Mouse (Mus musculus): ENCODE results near the gene Cadm1. TPM values are rescaled to one million over a fixed set of nuclear protein-coding genes. Genes with fewer than 3 reads are reported as not detected.

Gene Cadm1
- polyA plus RNA-seq, 1 experiment from 2014 or later: 6.4 TPM

GRCm38 (mm10) chr9:47744916-47745315 is 214.9 kb downstream of the Cadm1 start:
- H3K27ac ChIP-seq (replicated peaks): no peak overlapping the region
- H3K4me3 ChIP-seq (replicated peaks): no peak overlapping the region
- no peak overlapping the region for H3K4me2 ChIP-seq
- WGBS (ENCODE audit: insufficient replicate concordance): 59% methylated on average over 3 of the region's 3 CpGs
- no peak for ATAC-seq (ENCODE audit: insufficient read depth)
- H3K9ac ChIP-seq: no peak overlapping the region
- no peaks in the 10 kb centered on the region for H3K36me3 ChIP-seq (replicated peaks)
- no peaks in the 10 kb centered on the region for H3K4me1 ChIP-seq (replicated peaks)
- no peaks in the 10 kb centered on the region for H3K27me3 ChIP-seq
- H3K9me3 ChIP-seq (replicated peaks): no peaks in the 10 kb centered on the region

GRCm38 (mm10) chr9:47745716-47746115 is 215.7 kb downstream of the Cadm1 start:
- no peaks in the 10 kb centered on the region for H3K9me3 ChIP-seq (replicated peaks)
- no peak overlapping the region for H3K9ac ChIP-seq
- no peak overlapping the region for H3K27ac ChIP-seq (replicated peaks)
- H3K4me2 ChIP-seq: no peak overlapping the region
- H3K36me3 ChIP-seq (replicated peaks): no peaks in the 10 kb centered on the region
- H3K4me1 ChIP-seq (replicated peaks): no peaks in the 10 kb centered on the region
- WGBS (ENCODE audit: insufficient replicate concordance): 57% methylated on average over 7 of the region's 7 CpGs
- no peaks in the 10 kb centered on the region for H3K27me3 ChIP-seq
- no peak for ATAC-seq (ENCODE audit: insufficient read depth)
- H3K4me3 ChIP-seq (replicated peaks): no peak overlapping the region

- Histone ChIP-seq H3K9me3 (replicated peaks) (no peaks in the 10 kb centered on the region), H3K9ac (no peak overlapping the region), H3K27ac (replicated peaks) (no peak overlapping the region), H3K4me2 (no peak overlapping the region), H3K4me1 (replicated peaks) (no peaks in the 10 kb centered on the region), H3K27me3 (no peaks in the 10 kb centered on the region), H3K36me3 (replicated peaks) (no peaks in the 10 kb centered on the region), H3K4me3 (replicated peaks) (no peak overlapping the region)
- ATAC-seq (ENCODE audit: insufficient read depth): no peak
- 60% methylated on average over 5 of the region's 5 CpGs for WGBS (ENCODE audit: insufficient replicate concordance)
These were observed 219.2 kb downstream of the Cadm1 start for GRCm38 (mm10) chr9:47749160-47749559.

GRCm38 (mm10) chr9:47752516-47752915 is 222.5 kb downstream of the Cadm1 start:
- WGBS (ENCODE audit: insufficient replicate concordance): 54% methylated on average over 5 of the region's 5 CpGs
- Histone ChIP-seq H3K4me3 (replicated peaks) (no peak overlapping the region), H3K36me3 (replicated peaks) (no peaks in the 10 kb centered on the region), H3K4me2 (no peak overlapping the region), H3K4me1 (replicated peaks) (no peaks in the 10 kb centered on the region), H3K27ac (replicated peaks) (no peak overlapping the region), H3K9me3 (replicated peaks) (no peaks in the 10 kb centered on the region), H3K27me3 (no peaks in the 10 kb centered on the region), H3K9ac (no peak overlapping the region)
- ATAC-seq (ENCODE audit: insufficient read depth): no peak

- H3K4me2 ChIP-seq: no peak overlapping the region
These were observed 223.2 kb downstream of the Cadm1 start for GRCm38 (mm10) chr9:47753127-47753526.

GRCm38 (mm10) chr9:47755119-47755518 is 225.1 kb downstream of the Cadm1 start:
- Histone ChIP-seq H3K4me1 (replicated peaks) (no peaks in the 10 kb centered on the region), H3K27ac (replicated peaks) (no peak overlapping the region), H3K4me2 (no peak overlapping the region), H3K9ac (no peak overlapping the region), H3K36me3 (replicated peaks) (no peaks in the 10 kb centered on the region), H3K9me3 (replicated peaks) (no peaks in the 10 kb centered on the region), H3K27me3 (no peaks in the 10 kb centered on the region), H3K4me3 (replicated peaks) (no peak overlapping the region)
- no peak for ATAC-seq (ENCODE audit: insufficient read depth)
- WGBS (ENCODE audit: insufficient replicate concordance): 69% methylated on average over 12 of the region's 12 CpGs

More at GRCm38 (mm10) chr9:47753127-47753526, 223.2 kb downstream of the Cadm1 start:
- 69% methylated on average over 7 of the region's 7 CpGs for WGBS (ENCODE audit: insufficient replicate concordance)
- H3K4me1 ChIP-seq (replicated peaks): no peaks in the 10 kb centered on the region
- H3K36me3 ChIP-seq (replicated peaks): no peaks in the 10 kb centered on the region
- no peak overlapping the region for H3K9ac ChIP-seq
- no peak overlapping the region for H3K27ac ChIP-seq (replicated peaks)
- H3K9me3 ChIP-seq (replicated peaks): no peaks in the 10 kb centered on the region
- no peaks in the 10 kb centered on the region for H3K27me3 ChIP-seq
- H3K4me3 ChIP-seq (replicated peaks): no peak overlapping the region
- ATAC-seq (ENCODE audit: insufficient read depth): no peak

GRCm38 (mm10) chr9:47757798-47758197 is 227.8 kb downstream of the Cadm1 start:
- H3K27me3 ChIP-seq: no peaks in the 10 kb centered on the region
- no peak overlapping the region for H3K27ac ChIP-seq (replicated peaks)
- H3K4me3 ChIP-seq (replicated peaks): no peak overlapping the region
- no peaks in the 10 kb centered on the region for H3K36me3 ChIP-seq (replicated peaks)
- no peak overlapping the region for H3K9ac ChIP-seq
- H3K4me2 ChIP-seq: no peak overlapping the region
- WGBS (ENCODE audit: insufficient replicate concordance): 55% methylated on average over 2 of the region's 2 CpGs
- no peak for ATAC-seq (ENCODE audit: insufficient read depth)
- no peaks in the 10 kb centered on the region for H3K4me1 ChIP-seq (replicated peaks)
- H3K9me3 ChIP-seq (replicated peaks): no peaks in the 10 kb centered on the region

GRCm38 (mm10) chr9:47758320-47758719 is 228.3 kb downstream of the Cadm1 start:
- H3K27me3 ChIP-seq: no peaks in the 10 kb centered on the region
- ATAC-seq (ENCODE audit: insufficient read depth): no peak
- H3K9ac ChIP-seq: no peak overlapping the region
- no peak overlapping the region for H3K27ac ChIP-seq (replicated peaks)
- H3K9me3 ChIP-seq (replicated peaks): no peaks in the 10 kb centered on the region
- whole genome bisulfite sequencing (ENCODE audit: insufficient replicate concordance): 51% methylated on average over 3 of the region's 3 CpGs
- H3K4me2 ChIP-seq: no peak overlapping the region
- no peaks in the 10 kb centered on the region for H3K36me3 ChIP-seq (replicated peaks)
- no peaks in the 10 kb centered on the region for H3K4me1 ChIP-seq (replicated peaks)
- no peak overlapping the region for H3K4me3 ChIP-seq (replicated peaks)

- no peak for ATAC-seq (ENCODE audit: insufficient read depth)
- no peaks in the 10 kb centered on the region for H3K27me3 ChIP-seq
- H3K4me2 ChIP-seq: no peak overlapping the region
- H3K9me3 ChIP-seq (replicated peaks): no peaks in the 10 kb centered on the region
- no peak overlapping the region for H3K4me3 ChIP-seq (replicated peaks)
- H3K9ac ChIP-seq: no peak overlapping the region
- no peak overlapping the region for H3K27ac ChIP-seq (replicated peaks)
- H3K36me3 ChIP-seq (replicated peaks): no peaks in the 10 kb centered on the region
- H3K4me1 ChIP-seq (replicated peaks): no peaks in the 10 kb centered on the region
- WGBS (ENCODE audit: insufficient replicate concordance): 48% methylated on average over 7 of the region's 7 CpGs
These were observed 229.8 kb downstream of the Cadm1 start for GRCm38 (mm10) chr9:47759807-47760206.

GRCm38 (mm10) chr9:47761601-47762000 is 231.6 kb downstream of the Cadm1 start:
- no peak overlapping the region for H3K9ac ChIP-seq
- H3K9me3 ChIP-seq (replicated peaks): no peaks in the 10 kb centered on the region
- no peak overlapping the region for H3K4me2 ChIP-seq
- no peaks in the 10 kb centered on the region for H3K4me1 ChIP-seq (replicated peaks)
- H3K27me3 ChIP-seq: no peaks in the 10 kb centered on the region
- H3K4me3 ChIP-seq (replicated peaks): no peak overlapping the region
- no peaks in the 10 kb centered on the region for H3K36me3 ChIP-seq (replicated peaks)
- H3K27ac ChIP-seq (replicated peaks): no peak overlapping the region
- WGBS (ENCODE audit: insufficient replicate concordance): 68% methylated on average over 5 of the region's 5 CpGs
- no peak for ATAC-seq (ENCODE audit: insufficient read depth)

- no peaks in the 10 kb centered on the region for H3K36me3 ChIP-seq (replicated peaks)
- H3K27ac ChIP-seq (replicated peaks): no peak overlapping the region
- no peaks in the 10 kb centered on the region for H3K9me3 ChIP-seq (replicated peaks)
- 80% methylated on average over 5 of the region's 5 CpGs for WGBS (ENCODE audit: insufficient replicate concordance)
- ATAC-seq (ENCODE audit: insufficient read depth): no peak
- no peak overlapping the region for H3K9ac ChIP-seq
- no peak overlapping the region for H3K4me2 ChIP-seq
- no peak overlapping the region for H3K4me3 ChIP-seq (replicated peaks)
- no peaks in the 10 kb centered on the region for H3K4me1 ChIP-seq (replicated peaks)
- no peaks in the 10 kb centered on the region for H3K27me3 ChIP-seq
These were observed 232.9 kb downstream of the Cadm1 start for GRCm38 (mm10) chr9:47762913-47763312.

GRCm38 (mm10) chr9:47764920-47765319 is 234.9 kb downstream of the Cadm1 start:
- H3K36me3 ChIP-seq (replicated peaks): no peaks in the 10 kb centered on the region
- H3K27me3 ChIP-seq: no peaks in the 10 kb centered on the region

More at GRCm38 (mm10) chr9:47764920-47765319, 234.9 kb downstream of the Cadm1 start:
- no peaks in the 10 kb centered on the region for H3K4me1 ChIP-seq (replicated peaks)
- no peak overlapping the region for H3K4me3 ChIP-seq (replicated peaks)
- no peaks in the 10 kb centered on the region for H3K9me3 ChIP-seq (replicated peaks)
- no peak overlapping the region for H3K9ac ChIP-seq
- H3K27ac ChIP-seq (replicated peaks): no peak overlapping the region
- H3K4me2 ChIP-seq: no peak overlapping the region
- 62% methylated on average over 5 of the region's 5 CpGs for WGBS (ENCODE audit: insufficient replicate concordance)
- ATAC-seq (ENCODE audit: insufficient read depth): no peak
